Mouse (Mus musculus): ENCODE measurements around the gene Syn3. TPM values are rescaled to one million over a fixed set of nuclear protein-coding genes. Genes with fewer than 3 reads are reported as not detected.
A peak's percentile ranks its signal among the peaks of the same experiment; 100 is the strongest.

The Syn3 gene
- polyA plus RNA-seq, 2 experiments, result 0.11 to 0.14 TPM

- Histone ChIP-seq H3K9ac (replicated peaks) (no peak overlapping the region), H3K9me3 (ENCODE audit: control insufficient read depth, low read length) (no peaks in the 10 kb centered on the region), H3K27me3 (ENCODE audit: control insufficient read depth, insufficient read depth, low read length) (no peaks in the 10 kb centered on the region), H3K4me2 (ENCODE audit: low read depth) (peak overlapping the region; percentile 32; the same call in 1 of the 2 replicates), H3K4me1 (replicated peaks; ENCODE audit: control insufficient read depth in 2 of 2, insufficient read depth in 2 of 2, low read length in 1 of 2) (peaks cover 39 to 47% of the 10 kb centered on the region in 2 experiments), H3K27ac (peak overlapping the region; percentile 74), H3K4me3 (ENCODE audit: insufficient read depth in 1 of 2, low read depth in 2 of 2, low read length in 2 of 2) (no peak overlapping the region), H3K36me3 (replicated peaks; ENCODE audit: control insufficient read depth, insufficient read depth, low read depth) (no peaks in the 10 kb centered on the region)
- 37% methylated on average over 5 of the region's 5 CpGs for WGBS (ENCODE audit: insufficient replicate concordance)
- TF ChIP-seq EP300 (IDR thresholded peaks at IDR 0.05; ENCODE audit: low read depth), result no peak
- peak; percentile 79 for TF ChIP-seq CTCF (IDR thresholded peaks at IDR 0.05; ENCODE audit: low read depth)
- ATAC-seq (ENCODE audit: insufficient read depth), result peak; percentile 51
- DNase-seq (ENCODE audit: low read depth in 3 of 3, low spot score in 3 of 3), result peak; percentile 52 to 56 (median 55)
Observed at GRCm38 (mm10) chr10:86356819-86357563, 141.7 kb downstream of the Syn3 start.

GRCm38 (mm10) chr10:86352521-86352920 lies 146.2 kb downstream of the Syn3 start:
- H3K9ac ChIP-seq (replicated peaks), result peak overlapping the region; percentile 44
- ATAC-seq (ENCODE audit: insufficient read depth) (peak; percentile 93), DNase-seq (ENCODE audit: low read depth in 3 of 3, low spot score in 3 of 3) (peak; percentile 59 to 77 (median 73))
- H3K4me3 ChIP-seq (ENCODE audit: insufficient read depth in 1 of 2, low read depth in 2 of 2, low read length in 2 of 2), result no peak overlapping the region
- peak overlapping the region; percentile 94 for H3K27ac ChIP-seq
- peak overlapping the region; percentile 51 for H3K4me2 ChIP-seq (ENCODE audit: low read depth)
- WGBS (ENCODE audit: insufficient replicate concordance), result 28% methylated on average over 3 of the region's 3 CpGs
- no peaks in the 10 kb centered on the region for H3K36me3 ChIP-seq (replicated peaks; ENCODE audit: control insufficient read depth, insufficient read depth, low read depth)
- H3K4me1 ChIP-seq (replicated peaks; ENCODE audit: control insufficient read depth in 2 of 2, insufficient read depth in 2 of 2, low read length in 1 of 2), result peaks cover 63 to 72% of the 10 kb centered on the region in 2 experiments
- no peaks in the 10 kb centered on the region for H3K27me3 ChIP-seq (ENCODE audit: control insufficient read depth, insufficient read depth, low read length)
- no peaks in the 10 kb centered on the region for H3K9me3 ChIP-seq (ENCODE audit: control insufficient read depth, low read length)
- peak; percentile 93 for TF ChIP-seq EP300 (IDR thresholded peaks at IDR 0.05; ENCODE audit: low read depth)
- no peak for TF ChIP-seq CTCF (IDR thresholded peaks at IDR 0.05; ENCODE audit: low read depth)

- WGBS (ENCODE audit: insufficient replicate concordance), result 12% methylated on average over 2 of the region's 2 CpGs
- peaks cover 51 to 60% of the 10 kb centered on the region in 2 experiments for H3K4me1 ChIP-seq (replicated peaks; ENCODE audit: control insufficient read depth in 2 of 2, insufficient read depth in 2 of 2, low read length in 1 of 2)
- H3K36me3 ChIP-seq (replicated peaks; ENCODE audit: control insufficient read depth, insufficient read depth, low read depth), result no peaks in the 10 kb centered on the region
- TF ChIP-seq CTCF (IDR thresholded peaks at IDR 0.05; ENCODE audit: low read depth) (no peak), EP300 (IDR thresholded peaks at IDR 0.05; ENCODE audit: low read depth) (peak; percentile 54; the same call in 1 of the 2 replicates)
- peak overlapping the region; percentile 44 for H3K9ac ChIP-seq (replicated peaks)
- peak; percentile 64 for ATAC-seq (ENCODE audit: insufficient read depth)
- no peaks in the 10 kb centered on the region for H3K9me3 ChIP-seq (ENCODE audit: control insufficient read depth, low read length)
- no peak overlapping the region for H3K4me3 ChIP-seq (ENCODE audit: insufficient read depth in 1 of 2, low read depth in 2 of 2, low read length in 2 of 2)
- peak overlapping the region; percentile 51 for H3K4me2 ChIP-seq (ENCODE audit: low read depth)
- H3K27me3 ChIP-seq (ENCODE audit: control insufficient read depth, insufficient read depth, low read length), result no peaks in the 10 kb centered on the region
- H3K27ac ChIP-seq, result peak overlapping the region; percentile 94
- peak in 1 of 3 experiments; percentile 58 for DNase-seq (ENCODE audit: low read depth in 3 of 3, low spot score in 3 of 3)
Observed at GRCm38 (mm10) chr10:86351287-86351686, 147.4 kb downstream of the Syn3 start.

DNA sequence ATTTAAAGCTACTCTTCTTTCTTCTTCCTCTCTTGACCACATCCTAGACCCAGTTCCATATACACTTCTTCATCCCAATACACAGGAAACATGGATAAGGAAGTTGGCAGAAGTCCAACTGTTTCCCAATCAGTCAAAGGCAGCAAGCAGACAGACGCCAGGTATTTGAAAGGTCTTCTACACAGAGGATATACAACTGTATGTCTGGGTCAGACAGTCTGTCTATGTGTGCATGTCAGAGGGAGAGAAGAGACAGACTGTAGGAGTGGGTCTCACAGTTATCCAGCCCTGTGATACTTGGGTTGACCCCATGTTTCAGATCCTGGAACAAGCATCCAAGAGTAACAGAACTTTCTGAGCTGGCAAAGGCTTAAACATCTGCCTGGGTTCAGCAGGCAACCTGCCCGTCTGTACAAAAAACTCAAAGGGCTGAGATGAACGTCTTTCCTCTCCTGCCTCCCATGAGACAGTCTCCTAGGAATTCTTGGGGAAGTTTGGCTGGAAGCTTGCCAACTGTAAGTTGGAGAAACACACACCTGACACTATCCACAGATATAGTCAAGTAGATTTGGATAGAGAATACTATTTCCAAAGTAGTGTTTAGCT lies 152.4 kb downstream of the Syn3 start:
- Histone ChIP-seq H3K27ac (no peak overlapping the region), H3K9me3 (ENCODE audit: control insufficient read depth, low read length) (no peaks in the 10 kb centered on the region), H3K4me1 (replicated peaks; ENCODE audit: control insufficient read depth in 2 of 2, insufficient read depth in 2 of 2, low read length in 1 of 2) (peaks cover 32 to 41% of the 10 kb centered on the region in 2 experiments), H3K4me3 (ENCODE audit: insufficient read depth in 1 of 2, low read depth in 2 of 2, low read length in 2 of 2) (no peak overlapping the region), H3K36me3 (replicated peaks; ENCODE audit: control insufficient read depth, insufficient read depth, low read depth) (no peaks in the 10 kb centered on the region), H3K27me3 (ENCODE audit: control insufficient read depth, insufficient read depth, low read length) (no peaks in the 10 kb centered on the region), H3K9ac (replicated peaks) (no peak overlapping the region), H3K4me2 (ENCODE audit: low read depth) (no peak overlapping the region)
- no peak for TF ChIP-seq CTCF (IDR thresholded peaks at IDR 0.05; ENCODE audit: low read depth)
- no peak for TF ChIP-seq EP300 (IDR thresholded peaks at IDR 0.05; ENCODE audit: low read depth)
- no peak for DNase-seq (ENCODE audit: low read depth in 3 of 3, low spot score in 3 of 3)
- no peak for ATAC-seq (ENCODE audit: insufficient read depth)
- WGBS (ENCODE audit: insufficient replicate concordance), result 70% methylated on average over 3 of the region's 3 CpGs

DNA sequence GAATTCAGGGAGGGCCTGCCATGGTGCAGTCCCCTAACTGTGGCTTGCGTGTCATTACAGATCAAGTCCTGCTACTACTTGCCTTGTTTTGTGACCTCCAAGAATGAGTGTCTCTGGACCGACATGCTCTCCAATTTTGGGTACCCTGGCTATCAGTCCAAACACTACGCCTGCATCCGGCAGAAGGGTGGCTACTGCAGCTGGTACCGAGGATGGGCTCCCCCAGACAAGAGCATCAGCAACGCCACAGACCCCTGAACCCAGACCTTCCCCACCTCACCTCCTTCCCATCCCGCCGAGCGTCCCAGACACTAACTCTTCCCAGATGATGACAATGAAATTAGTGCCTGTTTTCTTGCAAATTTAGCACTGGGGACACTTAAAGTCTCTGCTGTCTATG lies 153.1 kb downstream of the Syn3 start:
- WGBS (ENCODE audit: insufficient replicate concordance), result 84% methylated on average over 9 of the region's 9 CpGs
- no peak overlapping the region for H3K27ac ChIP-seq
- no peak overlapping the region for H3K9ac ChIP-seq (replicated peaks)
- peaks cover 30 to 41% of the 10 kb centered on the region in 2 experiments for H3K4me1 ChIP-seq (replicated peaks; ENCODE audit: control insufficient read depth in 2 of 2, insufficient read depth in 2 of 2, low read length in 1 of 2)
- H3K27me3 ChIP-seq (ENCODE audit: control insufficient read depth, insufficient read depth, low read length), result no peaks in the 10 kb centered on the region
- ATAC-seq (ENCODE audit: insufficient read depth) (no peak), DNase-seq (ENCODE audit: low read depth in 3 of 3, low spot score in 3 of 3) (no peak)
- TF ChIP-seq EP300 (IDR thresholded peaks at IDR 0.05; ENCODE audit: low read depth) (no peak), CTCF (IDR thresholded peaks at IDR 0.05; ENCODE audit: low read depth) (no peak)
- H3K4me2 ChIP-seq (ENCODE audit: low read depth), result no peak overlapping the region
- no peaks in the 10 kb centered on the region for H3K9me3 ChIP-seq (ENCODE audit: control insufficient read depth, low read length)
- H3K4me3 ChIP-seq (ENCODE audit: insufficient read depth in 1 of 2, low read depth in 2 of 2, low read length in 2 of 2), result no peak overlapping the region
- H3K36me3 ChIP-seq (replicated peaks; ENCODE audit: control insufficient read depth, insufficient read depth, low read depth), result no peaks in the 10 kb centered on the region
